In the genomic region with DNA sequence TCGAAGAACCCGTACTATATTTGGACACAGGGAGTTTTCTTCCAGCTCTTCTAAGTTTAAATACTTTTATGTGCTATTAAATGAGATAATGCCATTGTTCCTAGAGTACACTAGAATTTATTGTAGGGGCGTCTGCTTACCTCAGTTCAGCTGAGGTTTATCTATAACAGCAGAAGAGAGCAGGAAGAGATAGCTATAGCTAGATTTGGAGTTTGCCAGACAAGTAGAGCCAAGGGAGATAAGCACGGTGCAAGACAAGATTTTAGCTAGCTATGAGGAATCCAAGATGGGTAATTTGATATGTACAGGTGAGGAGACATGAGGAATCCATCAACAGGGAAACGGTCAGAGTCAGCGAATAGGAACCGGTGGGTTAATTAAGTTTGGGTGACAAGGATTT, we compare ENCODE assay signal across 22 mouse cellular contexts.
DNase-seq lines count a peak whose midpoint lies in the region; ATAC-seq and TF ChIP-seq lines count a peak whose summit lies in the region.
"Had no signal": no experiment of that assay in that cellular context is flagged by ENCODE, and none has a peak within 500 bp of the region (broad histone marks: within the 10 kb centered on the region; RNA-seq: fewer than 3 reads in every experiment).

No protein-coding gene starts in this region.

- 0 out of 2 replicates have a peak overlapping the region, but pooled peaks have one; percentile 11 for H3K27ac ChIP-seq in kidney, adult 2 months (ENCODE audit: insufficient read depth, low read depth, low read length)
- peak overlapping the region; percentile 16 for H3K27ac ChIP-seq in lung, postnatal 0 days (ENCODE audit: low read length)
- no peak overlapping the region for H3K27ac ChIP-seq in MEL (ENCODE audit: control insufficient read depth, low read depth, low read length)

- H3K4me2 ChIP-seq in lung, postnatal 0 days (replicated peaks; ENCODE audit: low read depth, low read length) = no peak overlapping the region

- TF ChIP-seq POLR2A in kidney, adult 2 months (IDR thresholded peaks at IDR 0.05; ENCODE audit: low read depth, low read length) = no peak
- no peak for TF ChIP-seq POLR2A in MEL (IDR thresholded peaks at IDR 0.05; ENCODE audit: control insufficient read depth in 1 of 2, insufficient read depth in 1 of 2, low read depth in 1 of 2, low read length in 2 of 2, poor library complexity in 1 of 2)

- no peak for DNase-seq in kidney, adult 2 months
- DNase-seq in kidney, postnatal 14 days = no peak
- no peak for DNase-seq in lung, postnatal 0 days (ENCODE audit: low spot score)
- DNase-seq in lung, postnatal 10 days = no peak
- DNase-seq in MEL (ENCODE audit: low read depth, low spot score) = no peak
- no peak for DNase-seq in layer of hippocampus, adult 11-12 months (ENCODE audit: low spot score)
- DNase-seq: adrenal gland, adult 2 months; adrenal gland, adult 8-10 months; adrenal gland, postnatal 10 days; adrenal gland, postnatal 14 days; adrenal gland, postnatal 25 days; adrenal gland, postnatal 36 days; B cell, adult 2 months; cerebellum, adult 11 months; cerebellum, adult 11-12 months; cerebellum, adult 18-20 months; cerebellum, adult 2 months had no signal

- no peak for ATAC-seq in lung, postnatal 0 days
- ATAC-seq: activated CD4-positive, CD25-positive, alpha-beta regulatory T cell, adult 4 months; CD4-positive, CD25-positive, alpha-beta regulatory T cell, adult 4 months; Patski had no signal

- no peak for TF ChIP-seq RAD21 in MEL (IDR thresholded peaks at IDR 0.05; ENCODE audit: low read depth, low read length)

- H3K4me3 ChIP-seq in kidney, adult 2 months (ENCODE audit: insufficient read depth, low read depth, low read length) = no peak overlapping the region
- H3K4me3 ChIP-seq in lung, postnatal 0 days (ENCODE audit: low read depth, low read length) = no peak overlapping the region
- H3K4me3 ChIP-seq in MEL (ENCODE audit: control insufficient read depth in 1 of 2, insufficient read depth in 1 of 2, low read depth in 2 of 2, low read length in 2 of 2) = no peak overlapping the region

- 54% methylated on average over 7 of the region's 7 CpGs for WGBS in kidney, adult 2 months
- 75% methylated on average over 7 of the region's 7 CpGs for WGBS in lung, postnatal 0 days

- no peak overlapping the region for H3K9ac ChIP-seq in lung, postnatal 0 days (replicated peaks; ENCODE audit: low read depth)
- no peak overlapping the region for H3K9ac ChIP-seq in MEL (ENCODE audit: control insufficient read depth, low read depth, low read length, poor library complexity, severe bottlenecking)

- H3K4me1 ChIP-seq in kidney, adult 2 months (ENCODE audit: control insufficient read depth, insufficient read depth, low read length) = no peaks in the 10 kb centered on the region
- no peaks in the 10 kb centered on the region for H3K4me1 ChIP-seq in lung, postnatal 0 days (ENCODE audit: insufficient read depth, low read depth, low read length)
- peaks cover 2 to 7% of the 10 kb centered on the region in 2 experiments; a peak in 2 of 4 replicates for H3K4me1 ChIP-seq in MEL (ENCODE audit: control insufficient read depth in 1 of 2, insufficient read depth in 2 of 2, low read length in 2 of 2)

- H3K36me3 ChIP-seq in kidney, adult 2 months (ENCODE audit: control insufficient read depth, insufficient read depth, low read length) = no peaks in the 10 kb centered on the region
- peaks cover 11% of the 10 kb centered on the region; the same call in 1 of the 2 replicates for H3K36me3 ChIP-seq in lung, postnatal 0 days (ENCODE audit: insufficient read depth, low read length)
- peaks cover 0 to 4% of the 10 kb centered on the region in 2 experiments; a peak in 2 of 4 replicates for H3K36me3 ChIP-seq in MEL (ENCODE audit: control insufficient read depth in 1 of 2, insufficient read depth in 2 of 2, low read length in 2 of 2)
- H3K36me3 ChIP-seq: G1E had no signal

- H3K79me2 ChIP-seq in MEL (ENCODE audit: control insufficient read depth, insufficient read depth, low read length, poor library complexity) = no peaks in the 10 kb centered on the region

- TF ChIP-seq CTCF in kidney, adult 2 months (conservative IDR thresholded peaks at IDR 0.05; ENCODE audit: insufficient read depth, insufficient read length, low read depth, low read length) = no peak
- TF ChIP-seq CTCF in lung, postnatal 0 days (IDR thresholded peaks at IDR 0.05) = no peak
- no peak for TF ChIP-seq CTCF in MEL (IDR thresholded peaks at IDR 0.05 in 2 of 3, conservative IDR thresholded peaks at IDR 0.05 in 1 of 3; ENCODE audit: control insufficient read depth in 1 of 3, insufficient read depth in 1 of 3, low read depth in 2 of 3, low read length in 3 of 3, poor library complexity in 1 of 3, severe bottlenecking in 1 of 3)

- TF ChIP-seq EP300 in lung, postnatal 0 days (IDR thresholded peaks at IDR 0.05) = no peak
- peak; percentile 7 to 35; a peak in 1 of 4 replicates for TF ChIP-seq EP300 in MEL (IDR thresholded peaks at IDR 0.05; ENCODE audit: low read depth in 1 of 2, low read length in 2 of 2)

- H3K27me3 ChIP-seq in kidney, adult 2 months (replicated peaks; ENCODE audit: control insufficient read depth, insufficient read depth, low read length) = no peaks in the 10 kb centered on the region
- H3K27me3 ChIP-seq in lung, postnatal 0 days (replicated peaks; ENCODE audit: insufficient read depth, low read length) = no peaks in the 10 kb centered on the region
- H3K27me3 ChIP-seq in MEL (ENCODE audit: control insufficient read depth in 1 of 2, insufficient read depth in 2 of 2, low read length in 2 of 2) = no peaks in the 10 kb centered on the region
- H3K27me3 ChIP-seq: CH12.LX had no signal

- H3K9me3 ChIP-seq in lung, postnatal 0 days (ENCODE audit: low read length) = no peaks in the 10 kb centered on the region
- H3K9me3 ChIP-seq in MEL (replicated peaks; ENCODE audit: insufficient read depth, low read length) = no peaks in the 10 kb centered on the region
- H3K9me3 ChIP-seq: G1E had no signal

TF ChIP-seq in MEL, 35 proteins besides CTCF, POLR2A, EP300 and RAD21:
- TF ChIP-seq GABPA (IDR thresholded peaks at IDR 0.05; ENCODE audit: low read depth, low read length) (no peak), ZC3H11A (IDR thresholded peaks at IDR 0.05; ENCODE audit: low read depth, low read length) (no peak), KAT2A (conservative IDR thresholded peaks at IDR 0.05; ENCODE audit: low read depth, low read length) (no peak), GATA1 (IDR thresholded peaks at IDR 0.05; ENCODE audit: low read depth, low read length) (peak; percentile 61), UBTF (IDR thresholded peaks at IDR 0.05; ENCODE audit: borderline replicate concordance, insufficient read depth, low read depth, low read length) (no peak), HCFC1 (IDR thresholded peaks at IDR 0.05; ENCODE audit: low read depth, low read length) (no peak), TCF12 (IDR thresholded peaks at IDR 0.05; ENCODE audit: low read depth, low read length) (0 out of 2 replicates have a peak, but pooled peaks have one; percentile 58), BHLHE40 (IDR thresholded peaks at IDR 0.05; ENCODE audit: borderline replicate concordance, low read depth, low read length) (no peak)
